Mouse (Mus musculus): ENCODE measurements around the gene Tdrd1. TPM values are rescaled to one million over a fixed set of nuclear protein-coding genes. Genes with fewer than 3 reads are reported as not detected.
"Not testable (repeated sequence)": the region's sequence is repeated elsewhere in the genome, so short reads cannot be mapped to it uniquely, and the experiment has no call there.

Gene Tdrd1
- 0.32 TPM in 2 replicates for polyA plus RNA-seq (2016; fragmentation: Nextera tagmentation; extraction: Ambion mirVana)

DNA sequence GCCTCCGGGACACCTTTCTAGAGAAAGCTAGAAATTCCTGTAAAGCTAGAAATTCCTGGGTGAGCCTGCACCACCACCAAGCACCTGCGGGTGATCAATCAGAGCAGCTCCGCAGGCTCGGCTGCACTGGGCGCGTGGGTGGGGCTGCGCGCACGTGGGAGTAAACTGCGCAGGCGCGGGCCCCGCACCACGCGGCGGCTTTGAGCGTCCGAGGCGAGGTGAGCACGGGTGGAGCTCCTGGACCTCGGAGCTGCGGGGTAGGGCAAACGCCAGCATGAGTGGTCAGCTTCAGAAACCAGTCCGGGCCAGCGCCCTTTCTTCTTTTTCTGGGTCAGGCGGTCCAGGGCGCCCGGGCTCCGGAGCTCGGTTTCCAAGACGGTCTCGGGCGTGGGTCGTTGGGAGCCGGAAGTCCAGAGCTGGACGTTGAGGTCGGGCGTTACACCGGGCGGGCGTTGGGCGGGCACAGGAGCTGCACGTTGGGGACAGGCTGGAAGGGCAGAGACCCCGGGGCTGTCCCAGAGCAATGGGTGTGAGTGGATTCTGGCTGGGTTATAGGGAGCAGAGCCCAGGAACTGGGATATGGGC is at the start of gene Tdrd1:
Gene Tdrd1 (plus strand): TSS at position 163 of the 585 bp plus-strand sequence.
- 58% methylated on average over 44 of the region's 44 CpGs for WGBS
- Histone ChIP-seq H3K36me3 (no peaks in the 10 kb centered on the region), H3K27me3 (ENCODE audit: low read depth, poor library complexity, severe bottlenecking) (peaks cover 42% of the 10 kb centered on the region), H3K4me3 (peak within 1 kb of the TSS; percentile 30), H3K9me3 (replicated peaks) (no peaks in the 10 kb centered on the region; the same call in 1 of the 2 replicates), H3K4me1 (peaks cover 11% of the 10 kb centered on the region), H3K27ac (replicated peaks) (no peak within 1 kb of the TSS)
- peak; percentile 20 for DNase-seq (ENCODE audit: low spot score)

DNA sequence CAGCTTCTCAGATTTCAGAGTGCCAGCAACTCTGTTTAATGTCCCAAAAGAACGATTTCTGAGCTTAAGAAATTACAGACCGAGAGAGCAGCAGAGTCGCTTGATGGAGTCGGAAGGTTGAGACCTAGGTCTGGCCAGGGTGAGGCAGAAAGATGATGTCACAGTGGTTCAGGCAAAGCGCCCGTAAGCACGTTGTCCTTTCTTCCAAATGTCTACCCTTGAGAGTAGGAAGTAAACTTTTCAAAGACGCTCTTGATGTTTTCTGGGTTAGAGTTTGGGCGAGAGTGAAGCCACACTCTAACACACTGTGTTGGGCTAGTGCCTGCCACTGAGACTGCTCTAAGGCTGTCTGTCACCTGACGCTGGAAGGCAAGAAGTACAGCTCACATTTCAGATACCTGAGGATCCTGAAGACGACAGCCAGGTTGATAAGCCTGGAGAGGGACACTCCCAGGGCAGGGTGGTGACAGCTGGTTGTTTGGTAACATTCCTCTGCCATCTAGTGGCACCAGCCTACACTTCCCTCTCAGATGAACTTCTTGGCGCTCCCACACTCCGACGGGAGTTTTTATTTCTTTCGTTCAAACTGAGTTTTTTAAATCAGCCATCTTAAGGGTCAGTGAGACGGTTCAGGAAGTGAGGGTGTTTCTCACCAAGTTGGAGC is 49.2 kb upstream of the Tdrd1 start:
- DNase-seq (ENCODE audit: low spot score): peak; percentile 43
- H3K27me3 ChIP-seq (ENCODE audit: low read depth, poor library complexity, severe bottlenecking): peaks cover 64% of the 10 kb centered on the region
- H3K4me3 ChIP-seq: no peak overlapping the region
- H3K4me1 ChIP-seq: peaks cover 35% of the 10 kb centered on the region
- 53% methylated on average over 16 of the region's 16 CpGs for WGBS
- H3K27ac ChIP-seq (replicated peaks): no peak overlapping the region
- no peaks in the 10 kb centered on the region for H3K9me3 ChIP-seq (replicated peaks)
- H3K36me3 ChIP-seq: no peaks in the 10 kb centered on the region

DNA sequence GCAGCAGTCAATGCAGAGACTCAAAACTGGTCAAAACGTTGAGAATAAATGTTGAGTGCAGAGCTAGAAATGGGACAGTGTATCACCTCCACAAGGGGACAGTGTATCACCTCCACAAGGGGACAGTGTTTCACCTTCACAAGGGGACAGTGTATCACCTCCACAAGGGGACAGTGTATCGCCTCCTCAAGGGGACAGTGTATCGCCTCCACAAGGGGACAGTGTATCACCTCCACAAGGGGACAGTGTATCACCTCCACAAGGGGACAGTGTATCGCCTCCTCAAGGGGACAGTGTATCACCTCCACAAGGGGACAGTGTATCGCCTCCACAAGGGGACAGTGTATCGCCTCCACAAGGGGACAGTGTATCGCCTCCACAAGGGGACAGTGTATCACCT is 47.5 kb upstream of the Tdrd1 start:
- not testable (repeated sequence) for H3K36me3 ChIP-seq; H3K27ac ChIP-seq (replicated peaks); DNase-seq (ENCODE audit: low spot score); H3K9me3 ChIP-seq (replicated peaks); H3K4me3 ChIP-seq
- Histone ChIP-seq H3K27me3 (ENCODE audit: low read depth, poor library complexity, severe bottlenecking) (peaks cover 50% of the 10 kb centered on the region), H3K4me1 (peaks cover 27% of the 10 kb centered on the region)
- WGBS: 93% methylated on average over 7 of the region's 7 CpGs

DNA sequence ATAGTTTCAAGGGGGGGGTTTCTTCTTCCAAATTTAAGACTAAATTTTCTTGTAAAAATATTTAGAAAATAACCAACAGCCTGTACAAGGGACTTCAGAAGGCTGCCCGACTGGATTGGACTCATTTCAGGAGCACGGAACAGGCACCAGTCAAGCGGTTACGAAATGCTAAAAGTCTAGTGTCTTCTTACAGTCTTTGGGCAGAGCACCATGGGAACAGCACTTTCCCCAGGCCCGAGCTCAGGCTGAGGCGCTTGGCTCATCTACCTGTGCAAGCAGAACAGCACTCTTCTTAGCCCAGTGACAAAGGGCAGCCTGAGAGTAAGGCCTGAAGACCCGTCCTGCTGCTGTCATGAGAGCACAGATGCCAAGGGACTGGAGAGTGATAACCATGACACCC is 38.1 kb upstream of the Tdrd1 start:
- no peaks in the 10 kb centered on the region for H3K4me1 ChIP-seq
- H3K36me3 ChIP-seq: peaks cover 42% of the 10 kb centered on the region
- H3K4me3 ChIP-seq: no peak overlapping the region
- no peak for DNase-seq (ENCODE audit: low spot score)
- WGBS: 92% methylated on average over 7 of the region's 7 CpGs
- no peaks in the 10 kb centered on the region for H3K9me3 ChIP-seq (replicated peaks)
- no peak overlapping the region for H3K27ac ChIP-seq (replicated peaks)
- no peaks in the 10 kb centered on the region for H3K27me3 ChIP-seq (ENCODE audit: low read depth, poor library complexity, severe bottlenecking)

DNA sequence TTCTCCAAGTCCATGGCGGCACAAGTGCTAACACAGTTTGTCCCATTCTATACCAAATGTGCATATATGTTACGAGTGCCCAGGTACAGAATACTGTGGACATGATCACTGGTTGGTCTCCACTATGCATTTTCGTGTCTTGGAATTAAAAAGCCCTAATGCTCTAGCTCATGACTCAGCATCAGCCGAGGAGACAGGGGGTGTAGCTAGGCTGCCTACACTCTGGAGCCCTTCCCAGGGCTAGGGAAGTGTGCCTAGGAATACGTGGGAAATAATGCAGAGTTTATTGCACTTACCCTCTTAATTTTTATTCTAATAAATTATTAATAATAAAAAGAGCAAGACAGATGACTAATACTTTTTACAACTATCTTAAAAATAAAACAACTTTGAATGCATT is 37.1 kb upstream of the Tdrd1 start:
- DNase-seq (ENCODE audit: low spot score): no peak
- 93% methylated on average over 5 of the region's 5 CpGs for WGBS
- no peak overlapping the region for H3K27ac ChIP-seq (replicated peaks)
- H3K27me3 ChIP-seq (ENCODE audit: low read depth, poor library complexity, severe bottlenecking): no peaks in the 10 kb centered on the region
- no peak overlapping the region for H3K4me3 ChIP-seq
- H3K9me3 ChIP-seq (replicated peaks): no peaks in the 10 kb centered on the region
- peaks cover 52% of the 10 kb centered on the region for H3K36me3 ChIP-seq
- H3K4me1 ChIP-seq: no peaks in the 10 kb centered on the region

DNA sequence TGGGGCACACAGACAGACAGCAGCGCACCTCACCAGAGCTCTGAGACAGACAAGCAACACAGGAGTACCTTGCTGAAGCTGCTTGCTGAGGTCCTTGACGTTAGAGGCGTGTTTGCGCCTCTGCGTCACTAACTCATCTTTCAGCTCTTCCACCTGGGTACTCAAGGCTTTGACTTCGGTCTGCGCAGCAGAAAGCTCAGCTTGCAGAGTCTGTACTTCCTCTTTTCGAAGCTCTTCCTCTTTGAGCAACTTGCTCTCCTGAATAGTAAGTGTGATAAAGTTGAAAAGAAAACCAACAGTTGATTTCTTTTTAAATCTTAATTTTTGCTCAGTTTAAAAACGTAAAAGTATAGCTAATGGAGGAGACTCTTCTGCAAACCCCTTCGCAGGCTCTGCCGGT is 28.6 kb upstream of the Tdrd1 start:
- DNase-seq (ENCODE audit: low spot score): no peak
- WGBS: 93% methylated on average over 11 of the region's 11 CpGs
- no peaks in the 10 kb centered on the region for H3K9me3 ChIP-seq (replicated peaks)
- H3K4me3 ChIP-seq: no peak overlapping the region
- H3K4me1 ChIP-seq: no peaks in the 10 kb centered on the region
- no peak overlapping the region for H3K27ac ChIP-seq (replicated peaks)
- no peaks in the 10 kb centered on the region for H3K27me3 ChIP-seq (ENCODE audit: low read depth, poor library complexity, severe bottlenecking)
- H3K36me3 ChIP-seq: peaks cover 98% of the 10 kb centered on the region

DNA sequence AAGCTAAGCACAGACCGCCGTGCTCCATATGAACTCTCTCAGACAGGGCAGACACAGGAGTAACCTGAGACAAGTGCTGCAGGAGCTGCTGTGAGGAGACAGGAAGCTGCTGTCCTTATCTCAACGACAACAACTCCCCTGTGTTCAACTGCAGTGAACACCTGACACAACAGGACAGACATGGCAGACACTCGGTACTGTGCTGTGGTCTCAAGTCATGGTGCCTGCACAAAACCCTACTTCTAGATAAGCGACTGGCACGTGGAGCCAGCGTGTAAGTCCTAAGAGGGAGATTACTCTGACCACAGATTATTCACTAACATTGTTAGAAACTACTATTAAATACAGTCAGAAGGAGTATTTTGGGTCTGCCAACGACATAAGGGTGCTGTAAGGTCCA is 25.8 kb upstream of the Tdrd1 start:
- 91% methylated on average over 8 of the region's 8 CpGs for WGBS
- H3K9me3 ChIP-seq (replicated peaks): no peaks in the 10 kb centered on the region
- no peak overlapping the region for H3K27ac ChIP-seq (replicated peaks)
- no peak for DNase-seq (ENCODE audit: low spot score)
- no peaks in the 10 kb centered on the region for H3K27me3 ChIP-seq (ENCODE audit: low read depth, poor library complexity, severe bottlenecking)
- H3K4me3 ChIP-seq: no peak overlapping the region
- peaks cover 96% of the 10 kb centered on the region for H3K36me3 ChIP-seq
- H3K4me1 ChIP-seq: no peaks in the 10 kb centered on the region

DNA sequence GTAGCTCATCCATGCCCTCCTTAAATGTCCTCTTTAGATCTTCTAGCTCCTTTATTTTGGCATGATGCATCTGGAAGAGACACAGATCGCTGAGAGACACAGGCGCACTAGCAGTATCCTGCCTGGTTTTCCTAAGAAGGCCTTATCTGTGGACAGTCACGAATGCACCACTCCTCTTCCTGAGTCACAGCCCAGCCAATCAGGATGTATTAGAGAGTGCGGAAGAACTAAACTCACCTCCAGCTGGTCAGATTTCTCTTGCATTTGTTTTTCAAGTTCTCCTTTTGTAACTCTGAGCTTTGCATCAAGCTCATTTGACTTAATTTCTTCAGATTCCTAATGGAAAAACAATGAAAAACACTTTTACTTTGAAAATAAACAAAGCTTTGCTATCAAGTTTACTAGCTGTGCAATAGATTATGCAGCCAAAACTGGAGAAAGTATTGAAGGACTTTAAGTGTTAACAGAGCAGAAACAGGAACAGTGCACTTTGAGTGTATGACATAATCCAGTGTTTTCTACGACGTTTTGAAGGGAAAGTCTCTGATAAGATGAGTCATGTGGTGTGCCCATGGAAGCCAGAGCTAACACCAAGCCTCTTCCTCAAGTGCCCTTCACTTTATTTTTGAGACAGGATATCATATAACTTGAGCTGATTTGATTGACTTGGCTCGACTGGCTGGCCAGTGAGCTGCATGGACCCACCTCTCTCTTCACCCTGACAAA is 24.9 kb upstream of the Tdrd1 start:
- H3K36me3 ChIP-seq: peaks cover 96% of the 10 kb centered on the region

DNA sequence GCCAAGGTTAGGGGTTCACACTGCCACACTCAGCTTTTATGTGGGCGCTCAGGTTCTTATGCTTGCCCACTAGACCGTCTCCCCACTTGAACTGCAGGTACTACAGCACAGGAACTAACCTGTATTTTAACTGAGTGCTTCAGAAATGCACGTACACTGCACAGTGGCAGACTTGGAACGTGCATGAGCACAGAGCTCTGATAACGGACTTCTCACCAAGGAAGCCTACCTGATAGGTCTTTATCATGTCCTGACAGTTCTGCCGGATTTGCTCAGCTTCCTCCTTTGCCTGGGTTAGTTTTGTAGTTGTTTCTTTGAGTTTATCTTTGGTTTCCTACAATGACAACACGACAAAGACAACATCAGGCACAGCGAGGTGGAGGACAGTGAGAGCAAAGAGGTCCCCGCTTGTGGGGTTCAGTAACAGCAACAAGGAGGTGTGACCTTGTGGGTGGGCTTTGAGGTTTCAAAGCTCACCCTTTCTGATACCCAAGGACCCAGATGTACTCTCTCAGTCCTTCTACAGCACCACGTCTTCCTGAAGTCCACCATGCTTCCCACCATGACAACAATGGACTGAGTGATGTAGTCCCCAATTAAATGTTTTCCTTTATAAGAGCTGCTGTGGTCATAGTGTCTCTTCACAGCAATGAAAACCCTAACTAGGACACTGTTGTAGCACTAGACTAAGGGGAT is 24.2 kb upstream of the Tdrd1 start:
- WGBS: 93% methylated on average over 10 of the region's 10 CpGs

More for the DNA sequence above, 24.9 kb upstream of the Tdrd1 start:
- WGBS: 87% methylated on average over 7 of the region's 7 CpGs
- H3K4me3 ChIP-seq: no peak overlapping the region
- no peaks in the 10 kb centered on the region for H3K4me1 ChIP-seq
- DNase-seq (ENCODE audit: low spot score): no peak
- H3K9me3 ChIP-seq (replicated peaks): no peaks in the 10 kb centered on the region
- no peaks in the 10 kb centered on the region for H3K27me3 ChIP-seq (ENCODE audit: low read depth, poor library complexity, severe bottlenecking)
- H3K27ac ChIP-seq (replicated peaks): no peak overlapping the region

DNA sequence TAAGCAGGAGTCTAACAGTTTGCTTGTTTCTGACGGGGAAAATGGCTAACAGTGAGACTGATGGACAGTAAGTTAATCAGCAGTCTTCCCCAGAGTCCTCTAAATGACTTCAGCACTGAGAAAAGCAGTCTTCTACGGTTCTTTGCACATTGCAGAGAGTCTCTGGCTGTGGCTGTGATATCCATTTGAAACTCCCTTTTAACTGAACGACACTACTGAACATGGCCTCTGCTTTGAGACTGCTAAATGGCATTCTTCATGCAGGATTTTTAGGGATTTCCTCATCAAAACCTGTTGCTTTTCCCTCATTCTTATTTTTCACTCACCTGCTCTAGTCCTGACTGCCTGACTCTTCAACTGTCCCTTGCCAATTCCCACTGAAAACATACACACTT is 23.7 kb upstream of the Tdrd1 start:
- Histone ChIP-seq H3K27me3 (ENCODE audit: low read depth, poor library complexity, severe bottlenecking) (no peaks in the 10 kb centered on the region), H3K4me3 (no peak overlapping the region), H3K9me3 (replicated peaks) (no peaks in the 10 kb centered on the region), H3K36me3 (peaks cover 94% of the 10 kb centered on the region), H3K4me1 (no peaks in the 10 kb centered on the region), H3K27ac (replicated peaks) (no peak overlapping the region)
- no peak for DNase-seq (ENCODE audit: low spot score)
- WGBS: 85% methylated on average over 3 of the region's 3 CpGs

More for the DNA sequence above, 24.2 kb upstream of the Tdrd1 start:
- no peaks in the 10 kb centered on the region for H3K4me1 ChIP-seq
- no peaks in the 10 kb centered on the region for H3K27me3 ChIP-seq (ENCODE audit: low read depth, poor library complexity, severe bottlenecking)
- no peaks in the 10 kb centered on the region for H3K9me3 ChIP-seq (replicated peaks)
- DNase-seq (ENCODE audit: low spot score): no peak
- no peak overlapping the region for H3K27ac ChIP-seq (replicated peaks)
- peaks cover 91% of the 10 kb centered on the region for H3K36me3 ChIP-seq
- H3K4me3 ChIP-seq: no peak overlapping the region

DNA sequence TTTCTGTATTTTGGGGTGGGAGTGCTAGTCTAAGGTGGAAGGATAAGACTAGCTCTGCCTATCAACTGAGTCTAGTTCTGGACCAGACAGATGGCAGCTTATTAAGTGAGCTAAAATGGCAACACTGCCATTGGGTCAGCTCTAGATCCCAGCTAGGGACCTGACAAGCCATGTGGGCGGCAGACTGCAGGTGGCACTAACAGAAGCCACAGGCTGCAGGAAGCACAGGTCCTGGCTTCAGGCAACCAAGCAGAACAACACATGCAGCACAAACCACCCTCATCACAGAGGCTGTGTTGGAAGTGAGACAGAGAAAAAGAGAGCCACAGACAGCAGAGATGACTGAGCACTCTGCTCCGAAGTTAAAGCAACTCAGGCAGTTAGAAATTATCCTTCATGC is 20.6 kb upstream of the Tdrd1 start:
- Histone ChIP-seq H3K27ac (replicated peaks) (no peak overlapping the region), H3K9me3 (replicated peaks) (no peaks in the 10 kb centered on the region), H3K4me1 (peaks cover 4% of the 10 kb centered on the region; the same call in 1 of the 2 replicates), H3K27me3 (ENCODE audit: low read depth, poor library complexity, severe bottlenecking) (no peaks in the 10 kb centered on the region), H3K4me3 (no peak overlapping the region), H3K36me3 (peaks cover 86% of the 10 kb centered on the region)
- no peak for DNase-seq (ENCODE audit: low spot score)
- 94% methylated on average over 2 of the region's 2 CpGs for WGBS

DNA sequence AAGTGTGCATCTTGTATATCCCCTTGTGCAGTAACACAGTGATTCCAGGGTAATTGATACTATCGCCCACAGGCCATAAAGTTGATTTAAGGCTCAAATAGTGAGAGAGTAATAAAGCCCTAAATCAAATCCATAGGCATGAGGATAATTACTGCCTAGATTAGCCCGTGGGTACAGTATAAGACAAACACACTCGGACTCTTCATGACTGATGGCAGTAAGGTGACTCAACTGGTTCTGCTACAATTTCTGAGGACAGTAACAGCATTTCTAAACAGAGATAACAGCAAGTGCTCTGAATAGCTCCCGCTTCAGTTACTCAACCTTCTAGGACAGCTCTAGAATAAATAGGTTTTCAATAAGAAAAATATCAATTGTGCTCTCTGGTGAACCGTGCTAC is 18.9 kb upstream of the Tdrd1 start:
- DNase-seq (ENCODE audit: low spot score): no peak
- Histone ChIP-seq H3K27ac (replicated peaks) (no peak overlapping the region), H3K36me3 (peaks cover 71% of the 10 kb centered on the region), H3K4me1 (peaks cover 12% of the 10 kb centered on the region), H3K9me3 (replicated peaks) (no peaks in the 10 kb centered on the region), H3K4me3 (no peak overlapping the region), H3K27me3 (ENCODE audit: low read depth, poor library complexity, severe bottlenecking) (no peaks in the 10 kb centered on the region)
- 95% methylated on average over 5 of the region's 5 CpGs for WGBS
